Mouse (Mus musculus): ENCODE results near the gene Gm13694. TPM values are rescaled to one million over a fixed set of nuclear protein-coding genes. Genes with fewer than 3 reads are reported as not detected.
"Not testable (repeated sequence)": the region's sequence is repeated elsewhere in the genome, so short reads cannot be mapped to it uniquely, and the experiment has no call there.

Gm13694 gene
- under 1 TPM in 3 of 4 experiments, not detected in 1; 0.65 to 0.91 (median 0.80) TPM for total RNA-seq (2022)

DNA sequence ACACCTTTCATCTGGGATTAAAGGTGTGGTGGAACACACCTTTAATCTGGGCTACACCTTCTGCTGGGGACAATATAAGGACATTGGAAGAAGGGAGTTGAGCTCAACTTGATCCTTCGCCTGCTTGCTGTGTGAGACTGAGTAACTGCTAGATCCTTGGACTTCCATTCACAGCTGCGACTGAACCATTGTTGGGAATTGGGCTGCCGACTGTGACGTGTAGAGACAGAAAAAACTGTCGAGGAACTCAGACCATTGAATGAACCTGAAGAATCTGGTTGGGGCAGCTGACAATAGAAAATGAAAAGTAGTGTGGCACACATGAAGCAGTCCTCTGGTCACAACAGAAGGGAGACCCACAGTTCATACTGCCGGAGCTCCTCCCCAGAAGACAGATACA, at the start of gene Gm13694:
TSS of gene Gm13694 (plus strand) at position 301 of the 400 bp plus-strand sequence.
- not testable (repeated sequence) for DNase-seq (ENCODE audit: low spot score in 2 of 2)

DNA sequence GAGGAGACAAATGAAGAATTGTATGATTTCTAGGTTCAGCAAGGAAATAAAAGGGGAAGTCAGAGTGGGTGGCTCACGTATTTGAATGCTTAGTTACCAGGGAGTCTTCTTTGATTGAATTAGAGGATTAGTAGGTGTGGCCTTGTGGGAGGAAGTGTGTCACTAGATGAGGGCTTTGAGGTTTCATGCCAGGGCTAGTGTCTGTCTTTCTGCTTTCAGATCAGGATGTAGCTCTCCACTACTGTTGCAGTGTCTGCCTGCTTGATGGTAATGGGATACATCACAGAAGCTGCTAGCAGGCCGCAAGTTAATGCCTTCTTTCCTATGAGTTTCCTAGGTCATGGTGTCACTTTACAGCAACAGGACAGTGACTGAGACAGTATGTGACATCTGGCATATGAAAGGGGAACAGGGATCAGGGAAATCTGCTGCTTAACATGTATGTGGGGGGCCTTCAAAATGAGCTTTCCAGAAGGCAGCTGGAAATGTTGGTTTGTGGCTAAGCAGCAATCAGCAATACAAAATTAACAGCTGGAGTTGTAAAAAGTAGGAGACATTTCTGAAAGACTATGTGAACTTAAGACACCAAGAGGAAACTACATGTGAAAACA, 49.1 kb upstream of the Gm13694 start:
- no peak for DNase-seq (ENCODE audit: low spot score in 2 of 2)

DNA sequence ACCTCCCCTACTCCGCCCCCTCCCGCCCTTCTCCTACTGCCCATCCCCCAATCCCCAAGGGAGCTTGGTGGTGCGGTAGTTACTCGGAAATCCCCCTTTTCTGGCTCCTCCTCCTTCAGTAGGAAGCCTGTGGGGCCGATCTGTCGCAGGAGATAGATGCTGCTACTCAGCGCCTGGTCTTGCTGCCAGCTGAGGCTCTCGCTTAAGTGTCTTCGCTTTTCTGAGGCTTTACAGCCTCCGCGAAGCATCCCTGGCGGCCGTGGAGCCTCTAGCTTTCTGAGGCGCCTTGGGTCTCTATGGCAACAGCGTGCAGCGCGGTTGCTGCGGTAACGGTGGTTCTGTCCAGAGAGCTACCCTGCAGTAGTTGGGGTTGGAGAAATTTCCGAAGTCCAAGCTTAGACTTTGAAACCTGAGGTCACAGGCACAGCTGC, 37.8 kb upstream of the Gm13694 start, which contains the start of gene Zswim2:
TSS of gene Zswim2 (minus strand) at position 298 of the 431 bp plus-strand sequence.
- peak in 1 of 2 experiments; percentile 5 for DNase-seq (ENCODE audit: low spot score in 2 of 2)

DNA sequence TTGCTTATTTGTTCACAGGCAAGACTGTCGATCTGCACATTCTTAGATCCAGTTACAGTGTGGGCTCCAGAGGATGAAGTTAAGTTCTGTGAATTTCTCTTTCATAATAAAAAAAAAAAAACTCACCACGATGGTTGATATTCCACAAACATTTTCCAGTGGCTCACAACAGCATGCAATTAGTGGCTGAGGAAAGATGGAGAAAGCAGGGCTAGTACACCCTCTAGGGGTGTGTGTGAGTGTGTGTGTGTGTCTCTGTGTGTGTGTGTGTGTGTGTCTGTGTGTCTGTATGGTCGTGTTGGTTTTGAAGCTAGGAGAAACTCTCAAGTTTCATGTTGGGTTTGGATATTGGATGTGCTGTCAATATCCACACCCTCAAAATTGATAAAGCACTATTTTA, 37.4 kb upstream of the Gm13694 start:
- no peak for DNase-seq (ENCODE audit: low spot score in 2 of 2)

DNA sequence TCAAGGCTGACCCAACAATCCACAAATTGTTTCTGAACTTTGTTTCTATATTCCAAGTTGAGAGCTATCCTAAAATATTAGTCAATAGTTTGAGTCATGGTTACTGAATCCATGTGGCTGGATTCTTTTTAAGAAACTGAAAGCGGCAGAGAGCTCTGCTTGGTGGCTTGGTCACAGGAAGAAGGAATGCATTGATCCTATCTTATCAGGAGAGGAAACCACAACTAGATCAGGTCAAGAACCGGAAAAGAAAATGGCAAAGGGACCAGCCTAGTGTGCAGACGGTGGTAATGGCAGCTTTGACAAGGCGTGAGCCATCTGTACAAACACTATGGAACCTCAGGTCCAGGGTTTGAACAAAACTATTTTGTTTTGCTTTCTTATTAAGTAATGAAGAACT, 36.9 kb upstream of the Gm13694 start:
- no peak for DNase-seq (ENCODE audit: low spot score in 2 of 2)

DNA sequence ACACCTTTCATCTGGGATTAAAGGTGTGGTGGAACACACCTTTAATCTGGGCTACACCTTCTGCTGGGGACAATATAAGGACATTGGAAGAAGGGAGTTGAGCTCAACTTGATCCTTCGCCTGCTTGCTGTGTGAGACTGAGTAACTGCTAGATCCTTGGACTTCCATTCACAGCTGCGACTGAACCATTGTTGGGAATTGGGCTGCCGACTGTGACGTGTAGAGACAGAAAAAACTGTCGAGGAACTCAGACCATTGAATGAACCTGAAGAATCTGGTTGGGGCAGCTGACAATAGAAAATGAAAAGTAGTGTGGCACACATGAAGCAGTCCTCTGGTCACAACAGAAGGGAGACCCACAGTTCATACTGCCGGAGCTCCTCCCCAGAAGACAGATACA, 23.3 kb upstream of the Gm13694 start, which contains the start of gene Gm13698:
TSS of gene Gm13698 (plus strand) at position 301 of the 400 bp plus-strand sequence.
- not testable (repeated sequence) for DNase-seq (ENCODE audit: low spot score in 2 of 2)

DNA sequence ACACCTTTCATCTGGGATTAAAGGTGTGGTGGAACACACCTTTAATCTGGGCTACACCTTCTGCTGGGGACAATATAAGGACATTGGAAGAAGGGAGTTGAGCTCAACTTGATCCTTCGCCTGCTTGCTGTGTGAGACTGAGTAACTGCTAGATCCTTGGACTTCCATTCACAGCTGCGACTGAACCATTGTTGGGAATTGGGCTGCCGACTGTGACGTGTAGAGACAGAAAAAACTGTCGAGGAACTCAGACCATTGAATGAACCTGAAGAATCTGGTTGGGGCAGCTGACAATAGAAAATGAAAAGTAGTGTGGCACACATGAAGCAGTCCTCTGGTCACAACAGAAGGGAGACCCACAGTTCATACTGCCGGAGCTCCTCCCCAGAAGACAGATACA, 17.5 kb upstream of the Gm13694 start, which contains the start of gene Gm13693:
TSS of gene Gm13693 (plus strand) at position 301 of the 400 bp plus-strand sequence.
- DNase-seq (ENCODE audit: low spot score in 2 of 2) = not testable (repeated sequence)

DNA sequence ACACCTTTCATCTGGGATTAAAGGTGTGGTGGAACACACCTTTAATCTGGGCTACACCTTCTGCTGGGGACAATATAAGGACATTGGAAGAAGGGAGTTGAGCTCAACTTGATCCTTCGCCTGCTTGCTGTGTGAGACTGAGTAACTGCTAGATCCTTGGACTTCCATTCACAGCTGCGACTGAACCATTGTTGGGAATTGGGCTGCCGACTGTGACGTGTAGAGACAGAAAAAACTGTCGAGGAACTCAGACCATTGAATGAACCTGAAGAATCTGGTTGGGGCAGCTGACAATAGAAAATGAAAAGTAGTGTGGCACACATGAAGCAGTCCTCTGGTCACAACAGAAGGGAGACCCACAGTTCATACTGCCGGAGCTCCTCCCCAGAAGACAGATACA, 11.7 kb upstream of the Gm13694 start, which contains the start of gene Gm13695:
TSS of gene Gm13695 (plus strand) at position 301 of the 400 bp plus-strand sequence.
- not testable (repeated sequence) for DNase-seq (ENCODE audit: low spot score in 2 of 2)

DNA sequence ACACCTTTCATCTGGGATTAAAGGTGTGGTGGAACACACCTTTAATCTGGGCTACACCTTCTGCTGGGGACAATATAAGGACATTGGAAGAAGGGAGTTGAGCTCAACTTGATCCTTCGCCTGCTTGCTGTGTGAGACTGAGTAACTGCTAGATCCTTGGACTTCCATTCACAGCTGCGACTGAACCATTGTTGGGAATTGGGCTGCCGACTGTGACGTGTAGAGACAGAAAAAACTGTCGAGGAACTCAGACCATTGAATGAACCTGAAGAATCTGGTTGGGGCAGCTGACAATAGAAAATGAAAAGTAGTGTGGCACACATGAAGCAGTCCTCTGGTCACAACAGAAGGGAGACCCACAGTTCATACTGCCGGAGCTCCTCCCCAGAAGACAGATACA, 5.9 kb upstream of the Gm13694 start, which contains the start of gene Gm13696:
TSS of gene Gm13696 (plus strand) at position 301 of the 400 bp plus-strand sequence.
- not testable (repeated sequence) for DNase-seq (ENCODE audit: low spot score in 2 of 2)

DNA sequence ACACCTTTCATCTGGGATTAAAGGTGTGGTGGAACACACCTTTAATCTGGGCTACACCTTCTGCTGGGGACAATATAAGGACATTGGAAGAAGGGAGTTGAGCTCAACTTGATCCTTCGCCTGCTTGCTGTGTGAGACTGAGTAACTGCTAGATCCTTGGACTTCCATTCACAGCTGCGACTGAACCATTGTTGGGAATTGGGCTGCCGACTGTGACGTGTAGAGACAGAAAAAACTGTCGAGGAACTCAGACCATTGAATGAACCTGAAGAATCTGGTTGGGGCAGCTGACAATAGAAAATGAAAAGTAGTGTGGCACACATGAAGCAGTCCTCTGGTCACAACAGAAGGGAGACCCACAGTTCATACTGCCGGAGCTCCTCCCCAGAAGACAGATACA, 5.7 kb downstream of the Gm13694 start, which contains the start of gene Gm13697:
TSS of gene Gm13697 (plus strand) at position 301 of the 400 bp plus-strand sequence.
- DNase-seq (ENCODE audit: low spot score in 2 of 2) = not testable (repeated sequence)

DNA sequence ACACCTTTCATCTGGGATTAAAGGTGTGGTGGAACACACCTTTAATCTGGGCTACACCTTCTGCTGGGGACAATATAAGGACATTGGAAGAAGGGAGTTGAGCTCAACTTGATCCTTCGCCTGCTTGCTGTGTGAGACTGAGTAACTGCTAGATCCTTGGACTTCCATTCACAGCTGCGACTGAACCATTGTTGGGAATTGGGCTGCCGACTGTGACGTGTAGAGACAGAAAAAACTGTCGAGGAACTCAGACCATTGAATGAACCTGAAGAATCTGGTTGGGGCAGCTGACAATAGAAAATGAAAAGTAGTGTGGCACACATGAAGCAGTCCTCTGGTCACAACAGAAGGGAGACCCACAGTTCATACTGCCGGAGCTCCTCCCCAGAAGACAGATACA, 11.5 kb downstream of the Gm13694 start, which contains the start of gene Gm13691:
TSS of gene Gm13691 (plus strand) at position 301 of the 400 bp plus-strand sequence.
- not testable (repeated sequence) for DNase-seq (ENCODE audit: low spot score in 2 of 2)

DNA sequence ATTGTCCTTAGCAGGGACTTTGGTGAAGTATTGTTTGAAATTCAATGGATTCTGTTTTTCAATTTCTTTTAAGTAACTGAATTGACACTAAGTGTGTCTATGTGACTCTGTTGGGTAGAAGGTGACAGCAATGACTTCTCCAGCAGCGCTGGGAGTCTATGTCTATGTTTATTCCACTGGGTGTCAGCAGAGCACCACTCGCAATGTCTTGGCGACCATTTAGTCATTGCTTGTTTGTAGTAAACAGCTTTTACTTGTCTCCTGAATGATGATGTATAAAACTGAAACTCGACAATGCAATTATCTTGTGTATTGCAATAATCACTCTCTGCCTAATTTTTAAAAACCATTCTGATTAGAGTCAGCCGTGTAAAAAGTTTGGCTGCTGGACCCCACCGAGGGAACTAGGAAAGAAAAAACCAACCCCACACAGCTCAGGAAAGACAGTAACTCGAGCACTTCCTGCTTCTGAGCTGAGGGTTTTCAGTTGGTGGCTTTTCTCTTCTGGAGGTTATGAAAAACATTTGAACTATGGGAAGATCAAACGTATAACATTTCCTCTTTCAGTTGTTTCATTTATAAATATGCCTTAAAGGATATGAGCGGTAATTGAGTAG, 15.0 kb downstream of the Gm13694 start:
- not testable (repeated sequence) for DNase-seq (ENCODE audit: low spot score in 2 of 2)

DNA sequence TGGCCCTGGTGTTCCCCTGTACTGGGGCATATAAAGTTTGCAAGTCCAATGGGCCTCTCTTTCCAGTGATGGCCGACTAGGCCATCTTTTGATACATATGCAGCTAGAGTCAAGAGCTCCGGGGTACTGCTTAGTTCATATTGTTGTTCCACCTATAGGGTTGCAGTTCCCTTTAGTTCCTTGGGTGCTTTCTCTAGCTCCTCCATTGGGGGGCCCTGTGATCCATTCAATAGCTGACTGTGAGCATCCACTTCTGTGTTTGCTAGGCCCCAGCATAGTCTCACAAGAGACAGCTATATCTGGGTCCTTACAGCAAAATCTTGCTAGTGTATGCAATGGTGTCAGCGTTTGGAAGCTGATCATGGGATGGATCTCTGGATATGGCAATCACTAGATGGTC, 15.8 kb downstream of the Gm13694 start:
- not testable (repeated sequence) for DNase-seq (ENCODE audit: low spot score in 2 of 2)

DNA sequence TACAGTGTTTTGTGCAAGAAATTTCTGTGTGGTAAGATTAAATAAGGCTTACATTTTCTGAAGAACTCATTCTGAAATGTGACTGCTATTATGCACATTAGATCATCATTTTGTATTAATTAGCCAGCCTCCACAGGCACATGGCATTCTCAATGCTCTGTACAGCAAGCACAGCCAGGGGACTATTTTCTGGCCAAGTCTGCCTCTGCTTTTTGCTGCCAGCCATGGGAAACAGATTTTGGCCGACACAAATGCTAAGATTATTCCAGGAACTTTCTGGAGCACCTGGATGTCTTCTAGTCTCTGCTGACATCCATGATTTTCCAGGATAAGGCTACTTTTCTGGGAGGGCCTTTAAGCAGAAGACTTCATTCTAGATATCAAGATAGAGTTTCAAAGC, 30.2 kb downstream of the Gm13694 start:
- no peak for DNase-seq (ENCODE audit: low spot score in 2 of 2)

DNA sequence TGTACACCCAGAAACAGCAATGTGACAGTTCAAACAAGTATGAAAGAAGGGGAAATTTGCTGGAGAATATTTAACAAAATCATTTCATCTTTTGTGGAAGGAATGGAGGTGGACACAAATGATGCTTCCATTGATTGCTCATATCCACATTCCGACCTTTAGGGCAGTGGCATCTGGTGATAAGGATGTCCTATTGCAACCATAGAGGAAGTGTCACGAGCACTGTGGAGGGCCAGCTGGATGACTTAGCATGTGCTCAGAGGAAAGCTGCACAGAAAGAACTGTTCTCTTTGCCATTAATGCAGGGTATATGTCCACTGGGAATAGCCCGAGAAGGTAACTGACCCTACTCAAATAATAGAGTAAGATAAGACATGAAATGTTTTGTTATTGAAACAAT, 31.1 kb downstream of the Gm13694 start:
- DNase-seq (ENCODE audit: low spot score in 2 of 2) = no peak

DNA sequence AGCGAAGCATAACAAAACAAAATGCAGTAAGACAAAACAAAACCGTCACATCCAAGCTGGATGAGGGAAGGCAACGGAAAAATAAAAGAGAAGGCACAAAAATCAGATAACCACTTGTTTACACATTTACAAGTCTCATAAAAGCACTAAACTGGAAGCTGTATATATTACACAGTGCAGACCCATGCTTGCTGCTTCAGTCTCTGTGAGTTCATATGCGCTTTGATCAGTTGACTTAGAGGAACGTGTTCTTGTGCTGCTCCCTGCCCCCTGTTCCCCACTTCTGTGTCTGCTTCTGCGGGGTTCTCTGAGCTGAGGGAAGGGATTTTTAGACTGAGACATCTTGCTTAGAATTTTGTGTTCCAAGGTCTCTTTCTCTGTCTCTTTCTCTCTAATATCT, 35.8 kb downstream of the Gm13694 start:
- no peak for DNase-seq (ENCODE audit: low spot score in 2 of 2)

DNA sequence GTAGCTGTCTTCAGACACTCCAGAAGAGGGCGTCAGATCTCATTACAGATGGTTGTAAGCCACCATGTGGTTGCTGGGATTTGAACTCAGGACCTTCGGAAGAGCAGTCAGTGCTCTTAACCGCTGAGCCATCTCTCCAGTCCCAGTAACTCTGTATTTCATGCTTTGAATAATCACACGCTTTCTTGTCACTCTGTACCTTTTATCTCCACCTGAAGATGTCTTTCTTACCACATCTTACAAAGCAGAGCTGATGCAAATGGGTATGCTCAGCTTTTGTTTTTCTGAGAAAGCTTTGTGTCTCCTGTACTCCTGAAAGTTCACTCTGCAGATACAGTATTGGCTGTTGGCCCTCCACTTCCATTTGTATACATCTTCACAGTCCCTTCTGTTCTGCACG, 37.6 kb downstream of the Gm13694 start:
- not testable (repeated sequence) for DNase-seq (ENCODE audit: low spot score in 2 of 2)

DNA sequence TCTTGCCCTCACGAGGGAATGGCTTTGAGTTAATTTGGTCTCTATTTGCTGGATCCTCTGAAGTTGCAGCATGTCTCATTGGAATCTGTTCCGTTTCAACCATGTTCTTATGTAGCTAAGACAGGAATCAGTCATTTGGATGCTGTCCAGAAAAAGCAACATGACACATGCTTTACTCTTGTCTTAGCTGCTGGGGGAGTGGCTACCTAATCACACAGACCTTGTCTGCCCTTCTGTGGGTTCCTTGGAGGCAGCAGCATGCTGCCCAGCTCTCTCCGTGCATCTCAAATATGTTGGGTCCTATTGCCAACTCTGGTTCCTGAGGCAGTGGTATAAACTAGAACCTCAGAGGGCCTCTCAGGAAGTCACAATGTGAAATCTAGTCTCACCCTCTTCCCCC, 39.6 kb downstream of the Gm13694 start:
- no peak for DNase-seq (ENCODE audit: low spot score in 2 of 2)

DNA sequence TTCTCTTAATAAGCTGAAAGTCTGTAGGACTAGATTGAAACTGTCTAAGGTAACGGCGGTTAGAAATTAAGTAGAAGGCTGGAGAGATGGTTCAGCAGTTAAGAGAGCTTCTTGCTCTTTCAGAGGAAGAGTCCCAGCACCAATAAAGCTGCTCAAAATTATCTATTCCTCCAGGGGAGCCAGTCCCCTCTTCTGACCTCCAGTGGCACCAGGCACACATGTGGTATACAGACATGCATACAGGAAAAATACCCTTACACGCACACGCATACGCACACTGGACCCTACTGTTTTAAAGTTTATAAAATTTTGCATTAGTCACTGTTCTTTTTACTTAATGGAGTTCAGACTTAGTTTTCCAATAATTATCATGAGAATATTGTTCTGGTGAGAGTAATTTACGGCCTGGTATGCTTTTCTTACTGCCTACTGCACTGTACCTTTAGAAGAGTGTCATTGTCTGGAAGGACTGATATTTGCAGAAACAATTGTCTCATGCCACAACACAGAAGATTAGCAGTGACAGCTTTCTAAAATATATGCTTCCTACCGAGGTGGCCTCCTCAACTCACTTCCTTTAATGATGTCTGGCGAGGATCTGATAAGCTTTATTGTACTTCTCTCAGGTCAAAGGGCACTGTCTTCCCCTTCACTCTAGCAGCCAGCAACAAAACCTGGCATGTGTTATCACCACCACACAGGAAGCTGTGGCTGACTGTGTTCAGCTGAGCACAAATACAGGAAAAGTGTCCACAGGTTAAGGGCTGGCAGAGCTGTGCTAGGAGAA, 41.0 kb downstream of the Gm13694 start:
- DNase-seq (ENCODE audit: low spot score in 2 of 2) = no peak

DNA sequence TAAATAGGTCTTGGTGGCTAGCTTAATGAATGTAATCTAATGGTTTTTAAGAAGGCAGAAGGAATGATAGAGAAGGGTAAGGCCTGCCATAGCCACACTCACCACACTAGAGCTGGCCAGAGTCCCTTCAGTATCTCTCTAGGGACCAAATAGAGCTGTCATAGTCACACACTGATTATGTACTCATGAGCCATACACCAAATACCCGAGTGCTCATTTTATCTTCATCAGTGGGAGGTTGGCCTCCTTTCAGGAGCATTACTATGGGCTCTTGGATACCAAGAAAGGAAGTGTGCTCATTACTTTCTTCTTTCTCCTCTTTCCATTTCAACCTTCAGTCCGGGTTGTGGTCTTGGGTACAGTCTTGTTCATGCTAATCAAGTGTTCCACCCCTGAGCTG, 43.2 kb downstream of the Gm13694 start:
- DNase-seq (ENCODE audit: low spot score in 2 of 2) = no peak

DNA sequence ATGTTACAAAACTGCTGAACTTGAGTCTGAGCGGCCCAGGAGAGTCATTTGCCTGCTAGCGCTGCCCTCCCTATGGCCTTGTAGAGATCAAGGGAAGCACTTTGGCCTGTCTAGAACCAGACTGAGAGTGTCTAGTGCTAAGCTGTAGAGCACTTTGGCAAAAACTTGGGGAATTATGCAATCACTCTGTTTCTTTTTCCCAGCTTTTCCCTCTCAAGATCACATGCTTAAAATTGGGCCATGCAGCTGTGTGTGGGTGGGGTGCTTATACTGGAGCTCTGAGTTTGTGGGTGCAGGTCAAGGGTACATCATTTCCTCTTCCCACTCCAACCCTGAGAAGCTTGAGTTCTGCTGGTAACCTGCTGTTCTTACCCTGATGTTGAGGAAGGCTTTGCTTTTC, 44.2 kb downstream of the Gm13694 start:
- peak; percentile 35 to 51 for DNase-seq (ENCODE audit: low spot score in 2 of 2)

DNA sequence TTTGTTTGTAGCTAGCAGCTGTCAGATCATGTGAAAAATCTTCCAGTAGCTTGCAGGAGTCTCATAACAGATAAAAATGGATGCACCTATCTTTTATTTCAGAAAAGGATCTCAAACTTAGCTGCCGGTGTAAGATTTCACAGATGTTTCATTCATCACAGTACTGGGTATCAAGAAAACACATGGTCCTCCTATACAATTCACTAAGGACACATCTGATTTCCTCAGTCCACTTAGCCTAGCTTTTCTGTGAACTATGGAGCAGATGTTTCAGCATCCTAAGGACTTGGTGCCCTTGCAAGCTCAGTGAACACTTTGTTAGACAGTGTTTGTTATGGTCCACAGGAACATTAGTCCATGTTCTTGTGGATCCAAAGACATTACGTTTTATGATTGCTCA, 44.6 kb downstream of the Gm13694 start:
- no peak for DNase-seq (ENCODE audit: low spot score in 2 of 2)

All from gastrocnemius, adult 8-10 months (tissue).